Mouse (Mus musculus) liver, adult 2 months (tissue): ENCODE measurements around the gene Tjp3. TPM values are rescaled to one million over a fixed set of nuclear protein-coding genes. Genes with fewer than 3 reads are reported as not detected.
"Not testable (repeated sequence)": the region's sequence is repeated elsewhere in the genome, so short reads cannot be mapped to it uniquely, and the experiment has no call there.

ENCODE experiments used
- DNase-seq: peaks from one replicate; pipeline ENCODE4 v3.0.0-alpha.2; 2011; ENCODE audit warnings: low read depth, low spot score; ENCODE audit errors: extremely low read depth
- H3K27ac ChIP-seq: fragments of 200-500 bp; replicated peaks from 2 replicates; pipeline ENCODE4 v1.5.1; 2012; ENCODE audit warnings: low read depth, mild to moderate bottlenecking, control low read depth, inconsistent platforms, low read length; ENCODE audit not compliant: insufficient read depth
- H3K27me3 ChIP-seq: fragments of 200-500 bp; 2 replicates; pipeline ENCODE4 v1.6.1; 2012; ENCODE audit warnings: mild to moderate bottlenecking, moderate library complexity, low read length, inconsistent platforms; ENCODE audit not compliant: control insufficient read depth, insufficient read depth
- H3K36me3 ChIP-seq: fragments of 200-500 bp; 2 replicates; pipeline ENCODE4 v1.6.1; 2012; ENCODE audit warnings: low read length, inconsistent platforms; ENCODE audit not compliant: control insufficient read depth, insufficient read depth
- H3K4me1 ChIP-seq: fragments of 200-500 bp; 2 replicates; pipeline ENCODE4 v1.6.1; 2011; ENCODE audit warnings: low read length; ENCODE audit not compliant: control insufficient read depth, insufficient read depth
- H3K4me3 ChIP-seq: fragments of 200-500 bp; 2 replicates; pipeline ENCODE4 v1.5.1; 2011; ENCODE audit warnings: low read depth, mild to moderate bottlenecking, control low read depth, low read length, moderate library complexity; ENCODE audit not compliant: insufficient read depth
- H3K79me2 ChIP-seq: fragments of 200-500 bp; 2 replicates; pipeline ENCODE4 v1.6.1; 2012; ENCODE audit warnings: inconsistent platforms, mild to moderate bottlenecking, low read length, moderate library complexity; ENCODE audit not compliant: control insufficient read depth, insufficient read depth
- H3K9ac ChIP-seq: fragments of 200-500 bp; 2 replicates; pipeline ENCODE4 v1.6.1; 2012; ENCODE audit warnings: low read depth, mild to moderate bottlenecking, control low read depth, inconsistent platforms, low read length
- CTCF ChIP-seq: fragments of 200-500 bp; IDR thresholded peaks from 2 replicates; pipeline ENCODE4 v1.5.1; 2011; ENCODE audit warnings: low read depth, low read length, control low read depth
- POLR2A ChIP-seq: fragments of 200-500 bp; IDR thresholded peaks from 2 replicates; pipeline ENCODE4 v1.6.1; 2011; ENCODE audit warnings: low read length, control low read depth; ENCODE audit not compliant: insufficient read depth; ENCODE audit errors: extremely low read depth
- WGBS: fragments of 180-500 bp; shearing (Covaris S2); methylation state at CpG from one replicate; pipeline ENCODE4 v1.1.7; 2018; 5-methylcytosine and 5-hydroxymethylcytosine counted together
- polyA plus RNA-seq: library from polyadenylated mRNA; depleted of rRNA; stranded (reverse); fragments of >200 nt; gene quantifications from 2 replicates; pipeline ENCODE4 v1.2.3, GENCODE M21; 2012; rRNA removed
- total RNA-seq: library from RNA; depleted of rRNA; stranded (reverse); fragments of >200 nt; gene quantifications from 2 replicates; pipeline ENCODE4 v1.2.3, GENCODE M21; 2014; rRNA removed

Gene Tjp3
- total and polyA plus RNA-seq, 2 experiments, result 7.6 to 24.2 TPM

DNA sequence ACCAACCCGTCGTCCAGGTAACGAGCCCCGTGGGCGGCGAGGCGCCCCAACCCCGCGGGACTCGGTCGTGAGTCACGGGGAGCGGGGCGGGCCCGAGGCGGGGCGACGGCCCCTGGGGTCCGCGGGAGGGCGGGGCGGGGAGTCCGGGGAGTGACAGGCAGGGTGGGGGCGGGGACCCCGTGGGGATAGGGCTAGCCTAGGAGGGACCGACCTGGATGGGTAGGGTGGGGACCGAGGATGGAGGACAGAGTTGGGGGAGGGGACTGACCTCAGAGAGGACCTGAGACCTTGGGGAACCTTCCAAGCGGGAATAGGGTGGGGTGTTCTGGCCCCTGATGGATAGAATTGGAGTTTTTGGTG lies 58.2 kb downstream of the Tjp3 start:
- 5% methylated on average over 12 of the region's 28 CpGs for WGBS
- no peak for DNase-seq

DNA sequence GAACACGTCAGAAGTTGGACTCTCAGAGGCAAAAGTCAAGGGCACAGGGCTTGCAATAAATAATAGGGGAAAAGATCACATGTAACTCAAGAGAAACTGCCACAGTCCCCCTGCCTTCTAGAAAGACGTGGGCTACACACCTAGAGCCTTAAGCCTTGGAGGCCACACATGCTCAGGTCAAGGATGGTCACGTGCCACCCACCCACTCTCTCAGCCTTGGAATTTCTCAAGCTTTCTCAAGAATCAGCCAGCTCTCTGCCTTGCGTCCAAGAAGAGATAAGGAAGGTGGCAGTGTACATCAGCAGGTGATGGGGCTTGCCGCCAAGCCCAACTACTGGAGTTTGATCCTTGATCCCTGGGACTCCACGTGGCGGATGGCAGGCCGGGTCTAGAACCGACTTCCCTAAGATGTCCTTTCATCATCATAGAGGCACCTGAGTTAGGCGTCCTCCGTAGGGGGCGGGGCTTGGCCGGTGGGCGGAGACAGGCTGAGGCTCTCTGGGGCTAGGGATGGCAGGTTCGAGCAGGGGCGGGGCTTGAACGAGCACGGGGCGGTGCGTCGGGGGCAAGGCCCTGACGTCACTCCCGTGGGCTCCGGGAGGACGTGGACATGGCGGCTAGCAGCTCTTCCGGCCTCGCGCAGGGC lies 58.7 kb downstream of the Tjp3 start, which contains the start of gene Zfr2:
TSS of gene Zfr2 (plus strand) at position 576 of the 646 bp plus-strand sequence.
- no peaks in the 10 kb centered on the region for H3K79me2 ChIP-seq
- no peaks in the 10 kb centered on the region for H3K36me3 ChIP-seq
- H3K27me3 ChIP-seq, result peaks cover 4% of the 10 kb centered on the region; the same call in 1 of the 2 replicates
- WGBS, result 5% methylated on average over 29 of the region's 29 CpGs
- peak; percentile 74 for TF ChIP-seq POLR2A
- TF ChIP-seq CTCF, result no peak
- DNase-seq, result peak; percentile 84
- H3K4me3 ChIP-seq, result peak within 1 kb of the TSS; percentile 72
- H3K27ac ChIP-seq, result peak within 1 kb of the TSS; percentile 84
- H3K9ac ChIP-seq, result peak within 1 kb of the TSS; percentile 85
- H3K4me1 ChIP-seq, result peaks cover 13% of the 10 kb centered on the region

More for the DNA sequence above, 58.2 kb downstream of the Tjp3 start:
- Histone ChIP-seq H3K4me3 (peak overlapping the region; percentile 72), H3K9ac (peak overlapping the region; percentile 85), H3K4me1 (peaks cover 13% of the 10 kb centered on the region), H3K79me2 (no peaks in the 10 kb centered on the region), H3K27ac (peak overlapping the region; percentile 84), H3K36me3 (no peaks in the 10 kb centered on the region), H3K27me3 (peaks cover 4% of the 10 kb centered on the region; the same call in 1 of the 2 replicates)
- TF ChIP-seq CTCF, result no peak
- TF ChIP-seq POLR2A, result no peak

DNA sequence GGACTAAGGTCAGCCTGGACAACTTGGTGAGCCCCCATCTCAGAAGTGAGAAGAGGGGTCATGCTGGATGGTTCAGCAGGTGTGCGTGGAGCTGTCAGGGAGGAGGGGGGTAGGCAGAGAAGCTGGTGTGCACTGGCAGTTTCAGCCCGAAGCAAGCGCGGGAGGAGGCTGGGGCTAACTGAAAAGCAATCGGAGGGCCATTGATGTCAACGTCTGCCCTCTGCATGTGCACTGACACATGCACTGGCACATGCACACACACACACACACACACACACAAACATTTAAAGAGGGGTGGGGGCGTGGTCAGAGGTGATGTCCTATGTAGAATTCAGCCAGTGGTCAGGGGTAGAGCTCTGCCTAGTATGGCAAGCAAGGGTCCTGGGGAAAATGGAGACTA lies 59.9 kb downstream of the Tjp3 start:
- 62% methylated on average over 7 of the region's 7 CpGs for WGBS
- H3K4me3 ChIP-seq, result no peak overlapping the region
- TF ChIP-seq CTCF (no peak), POLR2A (no peak)
- DNase-seq, result no peak
- H3K4me1 ChIP-seq, result peaks cover 13% of the 10 kb centered on the region
- no peaks in the 10 kb centered on the region for H3K79me2 ChIP-seq
- H3K9ac ChIP-seq, result no peak overlapping the region
- peaks cover 4% of the 10 kb centered on the region; the same call in 1 of the 2 replicates for H3K27me3 ChIP-seq
- no peaks in the 10 kb centered on the region for H3K36me3 ChIP-seq
- H3K27ac ChIP-seq, result no peak overlapping the region

DNA sequence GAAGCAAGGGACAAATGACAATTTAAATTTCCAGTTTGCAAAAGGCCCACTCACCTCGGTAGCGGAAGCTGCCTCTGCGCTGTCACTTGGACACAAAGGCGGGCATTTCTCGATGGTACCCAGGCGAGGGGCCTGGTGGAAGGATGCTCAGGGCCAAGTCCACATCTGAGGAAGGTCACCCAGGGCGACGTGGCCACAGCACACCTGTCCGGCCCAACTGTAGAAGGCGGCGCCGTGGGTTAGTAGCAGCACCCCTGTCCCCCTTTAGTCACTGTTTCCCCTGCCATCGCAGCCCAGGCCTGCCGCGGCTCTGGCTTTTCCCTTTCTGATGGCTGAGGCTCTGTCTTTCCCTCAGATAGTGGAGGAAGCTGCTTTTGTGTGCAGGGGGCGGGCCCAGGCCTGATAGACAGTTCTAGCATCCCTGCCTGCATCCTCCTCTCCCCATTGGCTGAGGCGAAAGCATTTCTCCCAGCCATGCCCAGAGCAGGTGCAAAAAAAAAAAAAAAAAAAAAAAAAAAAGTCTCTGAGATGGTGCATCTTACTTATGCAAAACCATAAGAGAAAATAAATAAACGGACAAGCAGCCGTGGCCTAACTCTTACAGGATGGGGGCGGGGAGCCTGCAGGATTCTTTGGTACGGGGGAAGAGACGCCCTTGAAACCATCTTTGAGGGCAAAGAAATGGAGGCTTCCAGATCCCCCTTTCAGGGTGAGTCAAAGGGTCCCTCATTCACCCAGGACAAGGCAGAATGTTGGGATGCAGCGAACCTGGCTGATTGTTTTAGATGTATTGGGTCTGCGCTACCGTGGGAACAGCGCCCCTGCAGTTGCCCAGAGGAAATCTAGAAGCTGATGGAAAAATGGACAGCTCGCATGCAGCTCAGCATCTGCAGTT lies 60.7 kb downstream of the Tjp3 start, which contains the start of gene Atcay:
TSS of gene Atcay (minus strand) at position 396 of the 895 bp plus-strand sequence.
- DNase-seq, result no peak
- Histone ChIP-seq H3K4me3 (no peak within 1 kb of the TSS), H3K27ac (no peak within 1 kb of the TSS), H3K9ac (no peak within 1 kb of the TSS), H3K79me2 (no peaks in the 10 kb centered on the region), H3K4me1 (peaks cover 13% of the 10 kb centered on the region), H3K36me3 (no peaks in the 10 kb centered on the region), H3K27me3 (peaks cover 4% of the 10 kb centered on the region; the same call in 1 of the 2 replicates)
- TF ChIP-seq POLR2A (no peak), CTCF (peak; percentile 62)
- WGBS, result 19% methylated on average over 27 of the region's 27 CpGs

DNA sequence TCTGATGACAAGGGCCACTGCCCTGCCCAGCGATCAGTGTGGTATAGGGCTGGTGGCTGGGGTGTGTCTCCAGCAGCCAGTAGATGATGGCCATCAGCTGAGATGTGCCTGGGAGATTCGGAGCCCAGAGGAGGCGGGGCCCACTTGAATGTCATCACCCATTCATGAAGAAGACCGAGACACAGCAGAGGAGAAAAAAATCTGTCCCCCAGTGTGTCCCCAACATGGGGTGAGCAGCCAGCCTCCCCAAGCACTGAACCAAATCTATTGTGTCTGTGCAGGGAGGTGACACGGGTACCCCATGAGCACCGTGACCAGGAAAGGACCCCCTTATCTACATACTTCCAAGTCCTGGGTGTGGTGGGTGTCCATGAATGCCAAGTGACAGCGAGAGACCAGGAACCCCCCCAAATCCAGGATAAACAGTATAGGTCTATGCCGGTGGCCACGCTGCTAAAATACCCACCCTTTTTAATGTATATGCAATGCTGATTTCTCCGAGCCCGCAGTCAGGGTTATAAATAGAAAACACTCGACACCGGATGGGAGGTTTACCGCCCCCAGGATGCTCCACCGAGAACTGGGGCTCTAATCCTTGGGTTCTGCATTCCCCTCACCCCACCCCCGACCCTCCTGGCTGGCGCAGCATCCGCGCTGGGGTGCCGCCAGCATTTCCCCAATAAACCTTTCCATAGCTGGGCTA lies 61.5 kb downstream of the Tjp3 start:
- no peak for DNase-seq
- WGBS, result 25% methylated on average over 20 of the region's 20 CpGs
- no peak overlapping the region for H3K4me3 ChIP-seq
- H3K27me3 ChIP-seq, result peaks cover 4% of the 10 kb centered on the region; the same call in 1 of the 2 replicates
- no peaks in the 10 kb centered on the region for H3K36me3 ChIP-seq
- H3K9ac ChIP-seq, result no peak overlapping the region
- H3K79me2 ChIP-seq, result no peaks in the 10 kb centered on the region
- TF ChIP-seq CTCF (no peak), POLR2A (no peak)
- no peak overlapping the region for H3K27ac ChIP-seq
- peaks cover 13% of the 10 kb centered on the region for H3K4me1 ChIP-seq

DNA sequence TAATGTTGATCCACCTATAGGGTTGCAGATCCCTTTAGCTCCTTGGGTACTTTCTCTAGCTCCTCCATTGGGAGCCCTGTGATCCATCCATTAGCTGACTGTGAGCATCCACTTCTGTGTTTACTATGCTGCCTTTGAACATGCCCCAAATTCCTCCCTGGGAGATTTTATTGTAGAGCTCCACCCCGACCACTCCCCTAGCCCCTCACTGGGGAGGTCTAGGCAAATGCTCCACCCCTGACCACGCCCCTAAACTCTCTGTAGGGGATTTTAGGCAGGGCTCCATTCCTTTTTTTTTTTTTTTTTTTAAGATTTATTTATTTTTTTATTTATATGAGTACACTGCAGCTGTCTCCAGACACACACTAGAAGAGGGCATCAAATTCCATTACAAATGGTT lies 67.7 kb downstream of the Tjp3 start:
- H3K79me2 ChIP-seq, H3K27ac ChIP-seq, H3K36me3 ChIP-seq, H3K4me1 ChIP-seq, DNase-seq, H3K27me3 ChIP-seq, H3K9ac ChIP-seq, H3K4me3 ChIP-seq: not testable (repeated sequence)
- WGBS, result 63% methylated on average over 2 of the region's 2 CpGs

Other genes with a start within 250 kb of the Tjp3 start
Only the 30 nearest of the 32 such genes appear.
- gene Thop1, start 221.5 kb downstream of the Tjp3 start, total RNA-seq, result 7.4 and 9.3 TPM in 2 replicates
- gene Thop1, start 221.5 kb downstream of the Tjp3 start, polyA plus RNA-seq, result 12.0 and 13.1 TPM in 2 replicates
- gene Creb3l3, start 192.7 kb downstream of the Tjp3 start, total RNA-seq, result 190 and 205 TPM in 2 replicates
- 287 and 308 TPM in 2 replicates for gene Creb3l3, start 192.7 kb downstream of the Tjp3 start, polyA plus RNA-seq
- 46.6 and 61.1 TPM in 2 replicates for gene Map2k2, start 185.7 kb downstream of the Tjp3 start, total RNA-seq
- gene Map2k2, start 185.7 kb downstream of the Tjp3 start, polyA plus RNA-seq, result 192 and 231 TPM in 2 replicates
- 10.0 and 14.2 TPM in 2 replicates for gene Zbtb7a, start 156.4 kb downstream of the Tjp3 start, total RNA-seq
- 28.6 and 34.0 TPM in 2 replicates for gene Zbtb7a, start 156.4 kb downstream of the Tjp3 start, polyA plus RNA-seq
- 8.9 and 10.1 TPM in 2 replicates for gene Pias4, start 123.7 kb downstream of the Tjp3 start, total RNA-seq
- gene Pias4, start 123.7 kb downstream of the Tjp3 start, polyA plus RNA-seq, result 17.8 and 22.7 TPM in 2 replicates
- gene Eef2, start 115.0 kb downstream of the Tjp3 start, total RNA-seq, result 812 and 946 TPM in 2 replicates
- 1,151 and 1,204 TPM in 2 replicates for gene Eef2, start 115.0 kb downstream of the Tjp3 start, polyA plus RNA-seq
- gene Dapk3, start 108.6 kb downstream of the Tjp3 start, total RNA-seq, result 14.1 and 16.0 TPM in 2 replicates
- 42.5 and 44.2 TPM in 2 replicates for gene Dapk3, start 108.6 kb downstream of the Tjp3 start, polyA plus RNA-seq
- not detected in 2 replicates for gene 4930442H23Rik, start 107.7 kb downstream of the Tjp3 start, total RNA-seq
- gene 4930442H23Rik, start 107.7 kb downstream of the Tjp3 start, polyA plus RNA-seq, result not detected in 2 replicates
- gene Nmrk2, start 89.5 kb downstream of the Tjp3 start, total RNA-seq, result 0.09 TPM in 1 of 2 replicates, not detected in the other
- not detected in 2 replicates for gene Nmrk2, start 89.5 kb downstream of the Tjp3 start, polyA plus RNA-seq
- gene Atcay, start 60.7 kb downstream of the Tjp3 start, total RNA-seq, result 0.07 TPM in 1 of 2 replicates, not detected in the other
- not detected in 2 replicates for gene Atcay, start 60.7 kb downstream of the Tjp3 start, polyA plus RNA-seq
- 0.27 and 0.74 TPM in 2 replicates for gene Zfr2, start 58.4 kb downstream of the Tjp3 start, total RNA-seq
- 0.15 and 1.6 TPM in 2 replicates for gene Zfr2, start 58.4 kb downstream of the Tjp3 start, polyA plus RNA-seq
- 0.60 and 0.65 TPM in 2 replicates for gene Matk, start 38.6 kb downstream of the Tjp3 start, total RNA-seq
- gene Matk, start 38.6 kb downstream of the Tjp3 start, polyA plus RNA-seq, result 0.27 and 0.43 TPM in 2 replicates
- gene Mrpl54, start 24.6 kb downstream of the Tjp3 start, total RNA-seq, result 52.1 and 65.9 TPM in 2 replicates
- 66.6 and 85.9 TPM in 2 replicates for gene Mrpl54, start 24.6 kb downstream of the Tjp3 start, polyA plus RNA-seq
- 30.5 and 44.1 TPM in 2 replicates for gene Apba3, start 24.6 kb downstream of the Tjp3 start, total RNA-seq
- 132 and 143 TPM in 2 replicates for gene Apba3, start 24.6 kb downstream of the Tjp3 start, polyA plus RNA-seq
- gene Pip5k1c, start 1.4 kb upstream of the Tjp3 start, total RNA-seq, result 7.4 and 10.0 TPM in 2 replicates
- 25.8 and 30.1 TPM in 2 replicates for gene Pip5k1c, start 1.4 kb upstream of the Tjp3 start, polyA plus RNA-seq
- gene Cactin, start 29.5 kb upstream of the Tjp3 start, total RNA-seq, result 5.0 and 5.7 TPM in 2 replicates
- 12.8 and 14.1 TPM in 2 replicates for gene Cactin, start 29.5 kb upstream of the Tjp3 start, polyA plus RNA-seq
- gene Tbxa2r, start 37.1 kb upstream of the Tjp3 start, total RNA-seq, result 0.37 and 0.81 TPM in 2 replicates
- gene Tbxa2r, start 37.1 kb upstream of the Tjp3 start, polyA plus RNA-seq, result 3.8 and 4.0 TPM in 2 replicates
- under 0.01 and 0.27 TPM in 2 replicates for gene Gipc3, start 51.7 kb upstream of the Tjp3 start, total RNA-seq
- gene Gipc3, start 51.7 kb upstream of the Tjp3 start, polyA plus RNA-seq, result 0.51 and 0.57 TPM in 2 replicates
- 9.9 and 10.8 TPM in 2 replicates for gene Hmg20b, start 58.9 kb upstream of the Tjp3 start, total RNA-seq
- 48.1 and 54.0 TPM in 2 replicates for gene Hmg20b, start 58.9 kb upstream of the Tjp3 start, polyA plus RNA-seq
- 5.3 and 7.4 TPM in 2 replicates for gene Mfsd12, start 65.9 kb upstream of the Tjp3 start, total RNA-seq
- 12.8 and 13.4 TPM in 2 replicates for gene Mfsd12, start 65.9 kb upstream of the Tjp3 start, polyA plus RNA-seq
- gene 4930404N11Rik, start 74.2 kb upstream of the Tjp3 start, total RNA-seq, result 0.47 TPM in 1 of 2 replicates, not detected in the other
- gene 4930404N11Rik, start 74.2 kb upstream of the Tjp3 start, polyA plus RNA-seq, result 0.12 and 0.37 TPM in 2 replicates
- gene Fzr1, start 86.9 kb upstream of the Tjp3 start, total RNA-seq, result 6.2 and 8.1 TPM in 2 replicates
- 20.9 and 29.9 TPM in 2 replicates for gene Fzr1, start 86.9 kb upstream of the Tjp3 start, polyA plus RNA-seq
- gene Dohh, start 92.8 kb upstream of the Tjp3 start, total RNA-seq, result 39.7 and 53.8 TPM in 2 replicates
- 42.6 and 49.7 TPM in 2 replicates for gene Dohh, start 92.8 kb upstream of the Tjp3 start, polyA plus RNA-seq
- 2.4 TPM in 1 of 2 replicates, not detected in the other for gene Gm48551, start 92.9 kb upstream of the Tjp3 start, total RNA-seq
- 0.32 and 0.44 TPM in 2 replicates for gene Gm48551, start 92.9 kb upstream of the Tjp3 start, polyA plus RNA-seq
- gene Gm48552, start 97.4 kb upstream of the Tjp3 start, total RNA-seq, result 0.40 TPM in 1 of 2 replicates, not detected in the other
- 0.26 and 1.4 TPM in 2 replicates for gene Gm48552, start 97.4 kb upstream of the Tjp3 start, polyA plus RNA-seq
- 1.3 and 1.5 TPM in 2 replicates for gene Smim24, start 101.5 kb upstream of the Tjp3 start, total RNA-seq
- gene Smim24, start 101.5 kb upstream of the Tjp3 start, polyA plus RNA-seq, result 2.3 and 4.1 TPM in 2 replicates
- gene Nfic, start 164.1 kb upstream of the Tjp3 start, total RNA-seq, result 7.4 and 16.4 TPM in 2 replicates
- 32.8 and 56.4 TPM in 2 replicates for gene Nfic, start 164.1 kb upstream of the Tjp3 start, polyA plus RNA-seq
- gene Celf5, start 191.1 kb upstream of the Tjp3 start, total RNA-seq, result not detected in 2 replicates
- gene Celf5, start 191.1 kb upstream of the Tjp3 start, polyA plus RNA-seq, result not detected in 2 replicates
- gene Ncln, start 204.8 kb upstream of the Tjp3 start, total RNA-seq, result 31.6 and 48.6 TPM in 2 replicates
- gene Ncln, start 204.8 kb upstream of the Tjp3 start, polyA plus RNA-seq, result 138 and 159 TPM in 2 replicates
- 0.28 and 0.40 TPM in 2 replicates for gene S1pr4, start 208.6 kb upstream of the Tjp3 start, total RNA-seq
- gene S1pr4, start 208.6 kb upstream of the Tjp3 start, polyA plus RNA-seq, result 1.2 and 1.5 TPM in 2 replicates